Mouse (Mus musculus): Measurements from ENCODE around the gene Aco2. TPM values are rescaled to one million over a fixed set of nuclear protein-coding genes. Genes with fewer than 3 reads are reported as not detected.
A peak's percentile ranks its signal among the peaks of the same experiment; 100 is the strongest.

Aco2 gene
- total and polyA plus RNA-seq, 2 experiments: 127 to 170 TPM

GRCm38 (mm10) chr15:81920546-81921217 lies 48.6 kb downstream of the Aco2 start:
- peaks cover 5% of the 10 kb centered on the region; the same call in 1 of the 2 replicates for H3K36me3 ChIP-seq (ENCODE audit: control insufficient read depth, insufficient read depth, low read length)
- 90% methylated on average over 10 of the region's 10 CpGs for WGBS
- peaks cover 4% of the 10 kb centered on the region; the same call in 1 of the 2 replicates for H3K4me1 ChIP-seq (ENCODE audit: control insufficient read depth, insufficient read depth, low read length)
- TF ChIP-seq POLR2A (IDR thresholded peaks at IDR 0.05; ENCODE audit: extremely low read depth, insufficient read depth, low read length): no peak
- TF ChIP-seq CTCF (IDR thresholded peaks at IDR 0.05; ENCODE audit: low read depth, low read length): no peak
- no peak overlapping the region for H3K27ac ChIP-seq (replicated peaks; ENCODE audit: insufficient read depth, low read depth, low read length)
- H3K27me3 ChIP-seq (ENCODE audit: control insufficient read depth, insufficient read depth, low read length): no peaks in the 10 kb centered on the region
- H3K9ac ChIP-seq (ENCODE audit: low read depth, low read length): no peak overlapping the region
- peaks cover 2% of the 10 kb centered on the region; the same call in 1 of the 2 replicates for H3K79me2 ChIP-seq (ENCODE audit: control insufficient read depth, insufficient read depth, low read length)
- H3K4me3 ChIP-seq (ENCODE audit: insufficient read depth, low read depth, low read length): no peak overlapping the region
- no peak for DNase-seq (ENCODE audit: extremely low read depth, low read depth, low spot score)

- H3K36me3 ChIP-seq (ENCODE audit: control insufficient read depth, insufficient read depth, low read length): no peaks in the 10 kb centered on the region
- no peak overlapping the region for H3K4me3 ChIP-seq (ENCODE audit: insufficient read depth, low read depth, low read length)
- no peak for TF ChIP-seq POLR2A (IDR thresholded peaks at IDR 0.05; ENCODE audit: extremely low read depth, insufficient read depth, low read length)
- TF ChIP-seq CTCF (IDR thresholded peaks at IDR 0.05; ENCODE audit: low read depth, low read length): no peak
- peaks cover 4% of the 10 kb centered on the region; the same call in 1 of the 2 replicates for H3K4me1 ChIP-seq (ENCODE audit: control insufficient read depth, insufficient read depth, low read length)
- H3K27ac ChIP-seq (replicated peaks; ENCODE audit: insufficient read depth, low read depth, low read length): no peak overlapping the region
- peaks cover 2% of the 10 kb centered on the region; the same call in 1 of the 2 replicates for H3K79me2 ChIP-seq (ENCODE audit: control insufficient read depth, insufficient read depth, low read length)
- no peaks in the 10 kb centered on the region for H3K27me3 ChIP-seq (ENCODE audit: control insufficient read depth, insufficient read depth, low read length)
- 79% methylated on average over 5 of the region's 5 CpGs for WGBS
- H3K9ac ChIP-seq (ENCODE audit: low read depth, low read length): no peak overlapping the region
- DNase-seq (ENCODE audit: extremely low read depth, low read depth, low spot score): no peak
Measured at GRCm38 (mm10) chr15:81921255-81921654, 49.1 kb downstream of the Aco2 start.

- Histone ChIP-seq H3K27me3 (ENCODE audit: control insufficient read depth, insufficient read depth, low read length) (no peaks in the 10 kb centered on the region), H3K36me3 (ENCODE audit: control insufficient read depth, insufficient read depth, low read length) (no peaks in the 10 kb centered on the region), H3K79me2 (ENCODE audit: control insufficient read depth, insufficient read depth, low read length) (peaks cover 2% of the 10 kb centered on the region; the same call in 1 of the 2 replicates), H3K4me1 (ENCODE audit: control insufficient read depth, insufficient read depth, low read length) (peaks cover 9% of the 10 kb centered on the region; the same call in 1 of the 2 replicates), H3K9ac (ENCODE audit: low read depth, low read length) (no peak overlapping the region), H3K27ac (replicated peaks; ENCODE audit: insufficient read depth, low read depth, low read length) (no peak overlapping the region), H3K4me3 (ENCODE audit: insufficient read depth, low read depth, low read length) (no peak overlapping the region)
- no peak for TF ChIP-seq POLR2A (IDR thresholded peaks at IDR 0.05; ENCODE audit: extremely low read depth, insufficient read depth, low read length)
- TF ChIP-seq CTCF (IDR thresholded peaks at IDR 0.05; ENCODE audit: low read depth, low read length): no peak
- no peak for DNase-seq (ENCODE audit: extremely low read depth, low read depth, low spot score)
- WGBS: 93% methylated on average over 11 of the region's 11 CpGs
Measured at GRCm38 (mm10) chr15:81924933-81925332, 52.8 kb downstream of the Aco2 start.

GRCm38 (mm10) chr15:81925760-81926445 lies 53.8 kb downstream of the Aco2 start, which contains the start of gene Polr3h:
Gene Polr3h, minus strand, starts transcription at chr15:81926240.
- peak within 1 kb of the TSS; percentile 54 for H3K9ac ChIP-seq (ENCODE audit: low read depth, low read length)
- H3K27me3 ChIP-seq (ENCODE audit: control insufficient read depth, insufficient read depth, low read length): no peaks in the 10 kb centered on the region
- DNase-seq (ENCODE audit: extremely low read depth, low read depth, low spot score): peak; percentile 84
- H3K4me3 ChIP-seq (ENCODE audit: insufficient read depth, low read depth, low read length): peak within 1 kb of the TSS; percentile 66
- H3K27ac ChIP-seq (replicated peaks; ENCODE audit: insufficient read depth, low read depth, low read length): no peak within 1 kb of the TSS
- peaks cover 9% of the 10 kb centered on the region; the same call in 1 of the 2 replicates for H3K4me1 ChIP-seq (ENCODE audit: control insufficient read depth, insufficient read depth, low read length)
- TF ChIP-seq POLR2A (IDR thresholded peaks at IDR 0.05; ENCODE audit: extremely low read depth, insufficient read depth, low read length): no peak
- no peak for TF ChIP-seq CTCF (IDR thresholded peaks at IDR 0.05; ENCODE audit: low read depth, low read length)
- H3K79me2 ChIP-seq (ENCODE audit: control insufficient read depth, insufficient read depth, low read length): peaks cover 2% of the 10 kb centered on the region; the same call in 1 of the 2 replicates
- 1% methylated on average over 54 of the region's 54 CpGs for WGBS
- no peaks in the 10 kb centered on the region for H3K36me3 ChIP-seq (ENCODE audit: control insufficient read depth, insufficient read depth, low read length)

- TF ChIP-seq CTCF (IDR thresholded peaks at IDR 0.05; ENCODE audit: low read depth, low read length) (no peak), POLR2A (IDR thresholded peaks at IDR 0.05; ENCODE audit: extremely low read depth, insufficient read depth, low read length) (no peak)
- H3K36me3 ChIP-seq (ENCODE audit: control insufficient read depth, insufficient read depth, low read length): no peaks in the 10 kb centered on the region
- H3K4me1 ChIP-seq (ENCODE audit: control insufficient read depth, insufficient read depth, low read length): peaks cover 9% of the 10 kb centered on the region; the same call in 1 of the 2 replicates
- no peak overlapping the region for H3K27ac ChIP-seq (replicated peaks; ENCODE audit: insufficient read depth, low read depth, low read length)
- DNase-seq (ENCODE audit: extremely low read depth, low read depth, low spot score): no peak
- 47% methylated on average over 9 of the region's 9 CpGs for WGBS
- peaks cover 2% of the 10 kb centered on the region; the same call in 1 of the 2 replicates for H3K79me2 ChIP-seq (ENCODE audit: control insufficient read depth, insufficient read depth, low read length)
- H3K27me3 ChIP-seq (ENCODE audit: control insufficient read depth, insufficient read depth, low read length): no peaks in the 10 kb centered on the region
- H3K4me3 ChIP-seq (ENCODE audit: insufficient read depth, low read depth, low read length): no peak overlapping the region
- H3K9ac ChIP-seq (ENCODE audit: low read depth, low read length): no peak overlapping the region
Measured at GRCm38 (mm10) chr15:81926446-81926822, 54.3 kb downstream of the Aco2 start.
